Mouse (Mus musculus): ENCODE data around the gene Gm20388.

GRCm38 (mm10) chr8:121018236-121018635, 1107.6 kb downstream of the Gm20388 start:
- TF ChIP-seq CHD2 (IDR thresholded peaks at IDR 0.05; ENCODE audit: low read depth, low read length): no peak
- no peak for TF ChIP-seq MAFK (IDR thresholded peaks at IDR 0.05; ENCODE audit: insufficient read depth, low read depth, low read length)
- TF ChIP-seq ZNF384 (IDR thresholded peaks at IDR 0.05; ENCODE audit: low read depth, low read length): no peak
